Mouse (Mus musculus): ENCODE measurements around the gene Fhl3. TPM values are rescaled to one million over a fixed set of nuclear protein-coding genes. Genes with fewer than 3 reads are reported as not detected.
"Not testable (repeated sequence)": the region's sequence is repeated elsewhere in the genome, so short reads cannot be mapped to it uniquely, and the experiment has no call there.

Gene Fhl3
- polyA plus RNA-seq, 1 experiment from 2014 or later = 6.7 TPM

DNA sequence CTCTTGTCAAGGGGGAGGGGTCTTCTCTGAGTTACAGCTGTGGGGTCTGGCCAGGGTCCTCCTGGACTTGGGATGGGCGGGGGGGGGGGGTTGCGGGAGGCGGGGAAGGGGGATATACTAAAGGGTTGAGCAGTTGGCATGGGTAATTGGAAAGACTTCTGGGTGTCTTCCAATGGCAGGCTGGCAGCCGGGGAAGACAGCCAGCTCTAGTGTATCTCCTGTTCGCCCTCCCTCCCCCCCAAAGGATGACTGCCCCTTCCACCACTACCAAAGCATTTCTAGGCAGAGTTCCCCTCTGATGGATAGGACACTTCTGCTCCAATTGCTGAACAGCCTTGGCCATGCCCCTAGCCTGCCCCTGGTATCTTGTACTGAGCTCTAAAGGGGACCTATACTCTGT lies 1.4 kb downstream of the Fhl3 start:
- no peak for ATAC-seq (ENCODE audit: extremely low read depth, insufficient number of reproducible peaks, low FRiP score, low TSS enrichment)
- 31% methylated on average over 4 of the region's 5 CpGs for WGBS
- peak overlapping the region; percentile 98 for H3K9ac ChIP-seq
- H3K9me3 ChIP-seq = no peaks in the 10 kb centered on the region
- H3K4me2 ChIP-seq = peak overlapping the region; percentile 94
- H3K4me1 ChIP-seq = peaks cover 58% of the 10 kb centered on the region
- peak overlapping the region; percentile 85 for H3K27ac ChIP-seq (replicated peaks)
- H3K36me3 ChIP-seq = peaks cover 15% of the 10 kb centered on the region
- no peaks in the 10 kb centered on the region for H3K27me3 ChIP-seq (replicated peaks)
- H3K4me3 ChIP-seq = peak overlapping the region; percentile 91

- Histone ChIP-seq H3K9me3 (no peaks in the 10 kb centered on the region), H3K27ac (replicated peaks) (peak overlapping the region; percentile 95), H3K36me3 (peaks cover 25% of the 10 kb centered on the region), H3K4me3 (peak overlapping the region; percentile 29), H3K9ac (peak overlapping the region; percentile 76), H3K4me2 (peak overlapping the region; percentile 94), H3K4me1 (peaks cover 69% of the 10 kb centered on the region), H3K27me3 (replicated peaks) (no peaks in the 10 kb centered on the region)
- ATAC-seq (ENCODE audit: extremely low read depth, insufficient number of reproducible peaks, low FRiP score, low TSS enrichment) = no peak
- WGBS = 7% methylated on average over 2 of the region's 2 CpGs
Observed at GRCm38 (mm10) chr4:124703406-124703805, 2.9 kb downstream of the Fhl3 start.

- Histone ChIP-seq H3K9me3 (no peaks in the 10 kb centered on the region), H3K4me2 (peak overlapping the region; percentile 94), H3K4me3 (peak overlapping the region; percentile 29), H3K36me3 (peaks cover 25% of the 10 kb centered on the region), H3K27me3 (replicated peaks) (no peaks in the 10 kb centered on the region), H3K27ac (replicated peaks) (peak overlapping the region; percentile 95), H3K9ac (peak overlapping the region; percentile 76), H3K4me1 (peaks cover 76% of the 10 kb centered on the region)
- ATAC-seq (ENCODE audit: extremely low read depth, insufficient number of reproducible peaks, low FRiP score, low TSS enrichment) = no peak
- 14% methylated on average over 6 of the region's 6 CpGs for WGBS
Observed at GRCm38 (mm10) chr4:124703881-124704796, 3.6 kb downstream of the Fhl3 start.

GRCm38 (mm10) chr4:124704797-124705474 lies 4.4 kb downstream of the Fhl3 start:
- peaks cover 79% of the 10 kb centered on the region for H3K4me1 ChIP-seq

DNA sequence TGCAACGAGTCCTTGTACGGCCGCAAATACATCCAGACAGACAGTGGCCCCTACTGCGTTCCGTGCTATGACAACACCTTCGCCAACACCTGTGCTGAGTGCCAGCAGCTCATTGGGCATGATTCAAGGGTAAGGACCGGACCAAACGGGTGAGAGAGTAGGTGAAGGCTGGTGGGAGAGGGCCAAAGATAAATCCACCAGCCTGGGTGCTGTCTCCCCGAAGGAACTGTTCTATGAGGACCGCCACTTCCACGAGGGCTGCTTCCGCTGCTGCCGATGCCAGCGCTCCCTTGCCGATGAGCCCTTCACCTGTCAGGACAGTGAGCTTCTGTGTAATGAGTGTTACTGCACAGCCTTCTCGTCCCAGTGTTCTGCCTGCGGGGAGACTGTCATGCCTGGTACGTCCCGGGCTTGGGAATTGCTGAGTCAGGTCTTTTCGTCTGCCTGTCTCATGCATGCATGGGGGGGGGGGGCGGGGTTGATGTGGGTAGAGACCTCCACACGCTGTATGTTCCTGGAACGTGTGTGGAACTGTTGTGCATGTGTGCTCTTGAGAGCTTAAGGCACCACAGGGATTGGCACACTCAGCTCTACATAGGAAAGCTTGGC lies 5.3 kb downstream of the Fhl3 start:
- H3K4me1 ChIP-seq = peaks cover 83% of the 10 kb centered on the region
- 72% methylated on average over 23 of the region's 23 CpGs for WGBS

More at GRCm38 (mm10) chr4:124704797-124705474, 4.4 kb downstream of the Fhl3 start:
- Histone ChIP-seq H3K9ac (peak overlapping the region; percentile 76), H3K36me3 (peaks cover 25% of the 10 kb centered on the region), H3K4me3 (peak overlapping the region; percentile 29), H3K4me2 (peak overlapping the region; percentile 94), H3K27me3 (replicated peaks) (no peaks in the 10 kb centered on the region), H3K9me3 (no peaks in the 10 kb centered on the region), H3K27ac (replicated peaks) (peak overlapping the region; percentile 95)
- ATAC-seq (ENCODE audit: extremely low read depth, insufficient number of reproducible peaks, low FRiP score, low TSS enrichment) = no peak
- WGBS = 24% methylated on average over 11 of the region's 11 CpGs

GRCm38 (mm10) chr4:124707381-124708199 lies 7.1 kb downstream of the Fhl3 start:
- H3K4me3 ChIP-seq; H3K9me3 ChIP-seq; H3K4me2 ChIP-seq; ATAC-seq (ENCODE audit: extremely low read depth, insufficient number of reproducible peaks, low FRiP score, low TSS enrichment); H3K9ac ChIP-seq; H3K27me3 ChIP-seq (replicated peaks): not testable (repeated sequence)
- H3K4me1 ChIP-seq = peaks cover 66% of the 10 kb centered on the region
- 86% methylated on average over 25 of the region's 25 CpGs for WGBS
- peaks cover 25% of the 10 kb centered on the region for H3K36me3 ChIP-seq
- H3K27ac ChIP-seq (replicated peaks) = peak overlapping the region; percentile 94

More for the DNA sequence above, 5.3 kb downstream of the Fhl3 start:
- H3K36me3 ChIP-seq = peaks cover 25% of the 10 kb centered on the region
- H3K9me3 ChIP-seq = no peaks in the 10 kb centered on the region
- ATAC-seq (ENCODE audit: extremely low read depth, insufficient number of reproducible peaks, low FRiP score, low TSS enrichment) = no peak
- H3K27me3 ChIP-seq (replicated peaks) = no peaks in the 10 kb centered on the region
- peak overlapping the region; percentile 95 for H3K27ac ChIP-seq (replicated peaks)
- no peak overlapping the region for H3K4me3 ChIP-seq
- no peak overlapping the region for H3K9ac ChIP-seq
- peak overlapping the region; percentile 94; the same call in 1 of the 2 replicates for H3K4me2 ChIP-seq

GRCm38 (mm10) chr4:124708200-124708517 lies 7.7 kb downstream of the Fhl3 start:
- H3K27me3 ChIP-seq (replicated peaks); ATAC-seq (ENCODE audit: extremely low read depth, insufficient number of reproducible peaks, low FRiP score, low TSS enrichment); H3K9me3 ChIP-seq: not testable (repeated sequence)
- peaks cover 25% of the 10 kb centered on the region for H3K36me3 ChIP-seq
- peak overlapping the region; percentile 75 for H3K9ac ChIP-seq
- peak overlapping the region; percentile 79 for H3K4me2 ChIP-seq
- WGBS = 0% methylated on average over 1 of the region's 1 CpGs
- H3K4me1 ChIP-seq = peaks cover 62% of the 10 kb centered on the region
- H3K27ac ChIP-seq (replicated peaks) = peak overlapping the region; percentile 94
- H3K4me3 ChIP-seq = peak overlapping the region; percentile 51

- 1% methylated on average over 41 of the region's 41 CpGs for WGBS
- Histone ChIP-seq H3K9me3 (no peaks in the 10 kb centered on the region), H3K4me1 (peaks cover 55% of the 10 kb centered on the region), H3K27ac (replicated peaks) (peak overlapping the region; percentile 94), H3K36me3 (peaks cover 25% of the 10 kb centered on the region), H3K4me3 (peak overlapping the region; percentile 51), H3K4me2 (peak overlapping the region; percentile 79), H3K27me3 (replicated peaks) (no peaks in the 10 kb centered on the region), H3K9ac (peak overlapping the region; percentile 75)
- peak; percentile 79 for ATAC-seq (ENCODE audit: extremely low read depth, insufficient number of reproducible peaks, low FRiP score, low TSS enrichment)
Observed at GRCm38 (mm10) chr4:124708518-124709477, 8.3 kb downstream of the Fhl3 start.

- Histone ChIP-seq H3K9ac (peak overlapping the region; percentile 79), H3K4me3 (peak overlapping the region; percentile 51), H3K9me3 (no peaks in the 10 kb centered on the region), H3K36me3 (peaks cover 25% of the 10 kb centered on the region), H3K27ac (replicated peaks) (peak overlapping the region; percentile 94), H3K4me2 (peak overlapping the region; percentile 79), H3K27me3 (replicated peaks) (no peaks in the 10 kb centered on the region), H3K4me1 (peaks cover 47% of the 10 kb centered on the region)
- 3% methylated on average over 18 of the region's 18 CpGs for WGBS
- no peak for ATAC-seq (ENCODE audit: extremely low read depth, insufficient number of reproducible peaks, low FRiP score, low TSS enrichment)
Observed at GRCm38 (mm10) chr4:124709961-124710446, 9.5 kb downstream of the Fhl3 start.
